Mouse (Mus musculus): ENCODE measurements around the gene Cfl1.
"Not testable (repeated sequence)": the region's sequence is repeated elsewhere in the genome, so short reads cannot be mapped to it uniquely, and the experiment has no call there.

The Cfl1 gene

GRCm38 (mm10) chr19:5466916-5467500, 23.2 kb upstream of the Cfl1 start:
- no peak for DNase-seq

GRCm38 (mm10) chr19:5468374-5468773, 21.9 kb upstream of the Cfl1 start, which contains the start of gene Ctsw:
Gene Ctsw (minus strand): TSS chr19:5468507.
- no peak for DNase-seq

GRCm38 (mm10) chr19:5471846-5472245, 18.4 kb upstream of the Cfl1 start:
- no peak for DNase-seq

GRCm38 (mm10) chr19:5472857-5473256, 17.4 kb upstream of the Cfl1 start:
- no peak for DNase-seq

GRCm38 (mm10) chr19:5473720-5474119, 16.5 kb upstream of the Cfl1 start, which contains the start of gene Efemp2:
Gene Efemp2 (plus strand): TSS chr19:5473954.
- DNase-seq, result peak; percentile 89

GRCm38 (mm10) chr19:5474281-5475068, 15.8 kb upstream of the Cfl1 start:
- peak; percentile 74 for DNase-seq

GRCm38 (mm10) chr19:5475069-5475714, 15.1 kb upstream of the Cfl1 start:
- no peak for DNase-seq

DNA sequence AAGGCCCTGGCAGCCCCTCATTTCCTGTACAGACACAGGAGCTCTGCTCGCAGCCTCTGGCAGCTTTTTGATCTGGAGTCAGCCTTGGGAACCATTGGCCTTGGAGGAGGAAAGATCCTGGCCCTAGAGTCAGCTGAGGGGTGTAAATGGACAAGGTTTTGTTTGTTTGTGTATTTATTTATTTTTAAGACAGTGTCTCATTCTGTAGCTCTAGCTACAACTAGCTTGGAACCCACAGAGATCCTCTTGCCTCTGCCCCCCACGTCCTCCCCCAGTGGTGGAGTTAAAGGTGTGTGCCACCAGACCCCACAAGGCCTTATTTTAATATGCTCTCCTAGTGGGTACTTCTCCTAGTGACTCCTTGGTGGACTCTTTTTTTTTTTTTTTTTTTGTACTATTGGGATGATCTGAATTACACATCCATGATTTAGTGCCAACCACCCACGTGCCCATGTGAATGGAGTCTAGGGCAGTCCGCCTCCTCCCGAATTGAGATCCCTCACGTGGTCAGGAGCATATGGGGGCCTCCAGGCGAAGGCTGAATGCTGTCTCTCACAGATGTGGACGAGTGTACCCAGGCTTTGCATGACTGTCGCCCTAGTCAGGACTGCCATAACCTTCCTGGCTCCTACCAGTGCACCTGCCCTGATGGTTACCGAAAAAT, 13.1 kb upstream of the Cfl1 start:
- DNase-seq, result no peak

DNA sequence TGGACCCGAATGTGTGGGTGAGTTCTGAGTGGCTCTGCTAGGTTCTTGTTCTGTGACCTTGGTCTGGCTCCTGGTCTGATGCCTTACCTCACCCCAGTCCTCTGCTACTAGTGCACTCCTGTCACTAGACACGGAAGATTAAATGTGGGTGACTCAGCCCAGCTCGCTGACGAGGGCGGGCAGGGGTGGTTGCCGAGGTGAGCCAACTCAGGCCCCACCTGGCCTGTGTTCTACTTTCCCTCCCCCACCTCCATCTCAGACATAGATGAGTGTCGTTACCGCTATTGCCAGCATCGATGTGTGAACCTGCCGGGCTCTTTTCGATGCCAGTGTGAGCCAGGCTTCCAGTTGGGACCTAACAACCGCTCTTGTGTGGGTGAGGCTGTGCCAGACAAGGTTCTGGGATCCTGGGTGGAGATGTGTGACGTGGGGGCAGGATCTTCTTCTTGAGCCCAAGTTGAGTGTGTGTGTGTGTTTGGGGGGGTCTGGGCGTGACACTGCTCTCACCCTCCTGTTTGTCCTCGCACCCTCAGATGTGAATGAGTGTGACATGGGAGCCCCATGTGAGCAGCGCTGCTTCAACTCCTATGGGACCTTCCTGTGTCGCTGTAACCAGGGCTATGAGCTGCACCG, 12.5 kb upstream of the Cfl1 start:
- DNase-seq, result no peak

DNA sequence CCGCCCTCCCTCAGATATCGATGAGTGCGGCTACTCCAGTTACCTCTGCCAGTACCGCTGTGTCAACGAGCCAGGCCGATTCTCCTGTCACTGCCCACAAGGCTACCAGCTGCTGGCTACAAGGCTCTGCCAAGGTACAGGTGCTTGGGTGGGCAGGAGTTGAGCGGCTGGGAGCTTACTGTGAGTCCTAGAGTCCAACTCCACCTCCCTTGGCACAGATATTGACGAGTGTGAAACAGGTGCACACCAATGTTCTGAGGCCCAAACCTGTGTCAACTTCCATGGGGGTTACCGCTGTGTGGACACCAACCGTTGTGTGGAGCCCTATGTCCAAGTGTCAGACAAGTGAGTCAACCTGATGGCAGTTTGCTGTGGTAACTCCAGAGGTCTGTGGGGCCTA, 10.2 kb upstream of the Cfl1 start:
- DNase-seq, result no peak

GRCm38 (mm10) chr19:5481398-5481797, 8.9 kb upstream of the Cfl1 start:
- no peak for DNase-seq

DNA sequence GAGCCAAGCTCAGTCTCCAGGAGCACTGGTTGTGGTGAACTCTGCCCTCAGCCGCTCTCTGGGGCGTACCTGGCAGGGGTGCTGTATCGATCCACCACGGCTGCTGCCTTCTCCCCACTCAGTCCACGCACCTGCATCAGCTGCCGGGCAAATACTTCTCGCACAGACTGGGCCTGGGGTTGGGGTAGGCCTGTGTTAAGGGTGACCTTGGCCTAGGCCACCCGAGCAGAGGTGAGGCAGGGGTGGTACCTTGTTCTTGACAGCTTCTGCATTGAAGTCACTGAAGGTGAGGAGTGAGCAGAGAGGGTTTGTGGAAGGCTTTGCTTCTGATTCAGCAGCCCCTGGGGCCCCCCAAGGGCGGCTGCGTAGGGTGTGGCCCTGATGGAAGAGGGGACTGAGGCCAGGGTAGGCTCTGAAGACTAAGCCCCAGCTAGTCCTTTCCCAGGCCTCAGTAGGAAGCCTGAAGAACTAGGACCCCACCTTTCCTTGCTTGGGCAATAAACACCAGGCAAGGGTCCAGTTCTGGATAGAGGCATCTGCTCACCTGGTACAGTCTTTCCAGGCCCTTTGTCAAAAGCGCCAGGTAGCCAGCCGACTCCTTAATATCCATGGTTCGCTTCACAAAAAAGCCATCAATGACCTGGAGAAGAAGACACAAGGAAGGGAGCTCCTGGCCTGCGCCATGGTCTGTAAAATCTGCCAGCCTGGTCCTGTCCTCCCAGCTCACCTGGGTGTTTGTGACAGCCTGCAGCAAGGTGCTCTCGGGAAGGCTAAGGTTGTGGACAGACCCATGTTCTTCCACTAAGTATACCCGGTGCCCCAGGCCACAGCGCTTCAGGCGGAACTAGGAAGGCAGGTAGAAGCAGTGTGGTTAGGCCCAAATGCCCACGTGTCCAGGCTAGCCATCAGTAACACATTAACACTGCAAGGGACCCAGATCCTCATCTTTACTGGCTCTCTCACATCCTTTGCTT, 6.6 kb upstream of the Cfl1 start:
- DNase-seq, result no peak

DNA sequence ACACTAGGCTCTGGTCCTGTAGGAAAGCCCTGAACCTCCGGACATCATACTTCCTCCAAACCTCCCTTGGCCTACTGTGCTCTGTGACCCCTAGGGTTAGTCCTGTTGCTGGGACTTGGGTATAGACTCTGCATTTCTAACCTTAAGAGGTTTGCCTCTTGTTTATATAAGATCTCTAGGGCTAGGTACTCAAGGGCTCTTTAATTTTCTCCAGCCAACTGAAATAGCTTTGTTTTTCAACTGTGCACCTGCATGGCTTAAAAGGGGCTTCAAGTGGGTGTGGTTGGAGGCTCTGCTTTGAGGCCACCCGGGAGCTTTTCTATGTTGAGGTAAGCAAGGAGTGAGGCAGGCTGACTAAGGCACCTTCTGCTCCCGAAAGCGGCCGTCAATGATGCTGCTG, 5.8 kb upstream of the Cfl1 start:
- no peak for DNase-seq

DNA sequence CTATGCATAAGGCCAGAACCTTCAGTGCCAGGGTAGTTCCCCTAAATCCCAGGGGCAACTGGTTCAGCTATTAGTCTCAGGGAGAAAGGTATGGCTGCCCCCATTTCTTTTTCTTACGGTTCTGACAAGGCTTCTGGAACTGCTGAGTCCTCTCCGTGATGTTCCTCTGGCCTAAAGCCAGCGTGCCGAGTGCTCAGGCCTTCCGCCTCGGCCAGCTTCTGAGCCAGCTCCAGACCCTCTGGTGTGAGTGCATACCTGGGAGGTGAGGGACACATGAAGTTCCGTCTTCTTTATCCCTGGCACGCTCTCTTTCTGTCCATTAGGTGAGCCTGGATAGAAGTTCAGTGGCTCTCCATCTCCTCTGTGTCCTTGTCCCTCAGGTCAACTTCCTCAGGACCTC, 4.9 kb upstream of the Cfl1 start:
- no peak for DNase-seq

DNA sequence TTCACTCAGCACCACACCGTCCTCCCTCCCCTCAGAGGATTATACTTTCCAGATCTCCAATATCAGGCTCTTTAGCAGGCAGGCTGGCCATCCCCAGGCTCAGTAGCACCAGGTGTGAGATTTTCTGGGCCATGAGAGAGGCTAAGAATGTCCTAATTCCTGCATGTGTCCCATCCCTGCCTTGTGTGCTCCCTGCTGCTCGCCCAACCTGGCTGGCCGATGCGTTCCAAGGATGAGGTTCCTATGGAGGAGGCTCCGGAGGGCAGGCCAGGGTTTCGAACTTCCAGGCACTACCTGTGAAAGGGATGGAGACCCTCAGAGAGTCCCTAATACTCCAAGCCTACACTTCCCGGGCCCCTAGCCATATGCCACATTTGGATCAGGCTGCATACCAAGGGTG, 4.4 kb upstream of the Cfl1 start:
- no peak for DNase-seq

GRCm38 (mm10) chr19:5486286-5486685, 4.0 kb upstream of the Cfl1 start:
- DNase-seq, result no peak

GRCm38 (mm10) chr19:5486771-5487170, 3.5 kb upstream of the Cfl1 start:
- no peak for DNase-seq

DNA sequence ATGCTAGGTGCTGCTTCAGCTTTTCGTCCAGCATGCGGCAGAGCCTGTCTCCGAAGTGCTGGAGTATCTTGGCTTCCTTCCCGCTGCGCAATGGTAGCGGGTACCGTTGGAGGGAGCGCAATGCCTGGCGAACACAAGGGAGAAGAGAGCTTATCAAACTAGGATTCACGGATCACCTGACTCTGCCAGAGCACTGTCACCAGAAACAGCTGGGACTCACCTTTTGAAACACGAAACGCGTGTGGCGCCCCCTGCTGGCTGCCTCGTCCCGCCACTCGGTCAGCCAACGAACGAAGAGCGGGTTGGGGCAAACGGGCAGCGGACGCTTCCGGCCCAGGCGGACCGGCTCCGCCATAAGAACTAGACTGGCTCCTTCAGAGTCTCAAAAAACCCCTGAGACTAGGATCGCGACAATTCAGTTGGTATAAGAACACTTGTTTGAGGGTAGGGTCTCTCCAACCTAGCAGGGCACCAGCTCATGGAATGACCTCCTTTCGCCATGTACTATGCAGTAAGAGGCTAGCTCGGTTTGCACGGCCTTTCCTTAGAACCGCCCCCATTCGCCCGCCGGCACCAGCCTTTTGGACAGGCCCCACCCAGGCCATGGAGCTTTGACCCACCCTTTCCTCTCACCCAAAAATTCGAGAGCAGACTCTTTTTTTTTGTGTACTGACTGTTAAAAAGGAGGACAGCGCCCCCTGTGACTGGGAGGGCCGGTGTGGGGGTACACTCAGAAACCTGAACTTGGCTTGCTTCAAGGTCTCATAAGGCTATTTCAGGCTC, 2.3 kb upstream of the Cfl1 start, which contains the start of gene Mus81:
Gene Mus81, minus strand, starts transcription at position 635 of the 783 bp plus-strand sequence.
- DNase-seq, result peak; percentile 97

DNA sequence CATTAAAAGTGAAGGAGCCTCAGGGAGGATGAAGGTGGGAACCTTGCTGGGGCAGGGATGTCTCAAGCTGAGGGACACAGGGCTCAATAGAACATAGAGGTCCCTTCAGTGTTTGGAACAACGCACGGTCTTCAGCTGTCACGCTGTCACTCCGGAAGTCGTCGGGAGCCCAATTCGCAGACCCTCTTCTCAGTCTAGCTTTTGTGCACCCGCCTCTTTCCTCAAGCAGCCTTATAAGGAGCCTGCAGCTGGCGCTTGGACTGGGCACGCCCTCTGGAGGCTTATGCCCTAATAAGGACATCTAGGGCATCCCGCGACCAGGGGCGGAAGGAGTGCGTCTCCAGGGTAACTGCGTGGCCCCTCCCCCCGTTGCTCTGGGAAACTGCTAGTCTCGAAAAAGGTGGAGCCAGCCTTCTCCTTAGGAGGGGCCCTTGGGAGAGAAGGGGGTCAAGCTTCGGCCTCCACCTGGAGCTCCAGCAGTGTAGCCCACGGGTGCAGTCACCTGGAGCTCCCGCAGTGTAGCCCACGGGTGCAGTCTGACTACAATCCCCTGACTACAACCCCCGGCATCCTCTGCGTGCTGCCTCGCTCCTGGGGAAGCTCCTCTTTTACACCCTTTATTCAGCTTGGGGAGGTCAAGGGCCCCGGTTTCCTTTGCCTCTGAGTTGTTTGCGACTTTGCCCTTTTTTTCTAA, 1.2 kb upstream of the Cfl1 start:
- peak; percentile 99 for DNase-seq

DNA sequence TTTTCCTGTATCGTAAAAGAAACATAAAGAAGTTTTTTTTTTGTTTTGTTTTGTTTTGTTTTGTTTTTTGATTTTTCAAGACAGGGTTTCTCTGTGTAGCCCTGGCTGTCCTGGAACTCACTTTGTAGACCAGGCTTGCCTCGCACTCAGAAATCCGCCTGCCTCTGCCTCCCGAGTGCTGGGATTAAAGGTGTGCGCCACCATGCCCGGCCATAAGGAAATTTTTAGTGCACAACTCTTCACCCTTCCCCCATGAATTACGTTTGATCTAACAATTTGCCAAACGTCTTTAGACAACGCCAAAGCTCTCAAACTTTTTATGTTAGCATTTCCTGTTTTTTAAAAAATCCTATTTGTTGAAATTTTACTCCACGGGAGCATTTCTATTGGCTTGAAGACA, 534 bp upstream of the Cfl1 start:
- DNase-seq, result not testable (repeated sequence)

Data from kidney, postnatal 14 days (tissue).